Mouse (Mus musculus) liver, adult 2 months (tissue): Measurements from ENCODE around the gene Rcn2.

Experiments
- CTCF ChIP-seq: fragments of 200-500 bp; IDR thresholded peaks from 2 replicates; pipeline ENCODE4 v1.5.1; 2011; ENCODE audit warnings: low read depth, low read length, control low read depth
- POLR2A ChIP-seq: fragments of 200-500 bp; IDR thresholded peaks from 2 replicates; pipeline ENCODE4 v1.6.1; 2011; ENCODE audit warnings: low read length, control low read depth; ENCODE audit not compliant: insufficient read depth; ENCODE audit errors: extremely low read depth

DNA sequence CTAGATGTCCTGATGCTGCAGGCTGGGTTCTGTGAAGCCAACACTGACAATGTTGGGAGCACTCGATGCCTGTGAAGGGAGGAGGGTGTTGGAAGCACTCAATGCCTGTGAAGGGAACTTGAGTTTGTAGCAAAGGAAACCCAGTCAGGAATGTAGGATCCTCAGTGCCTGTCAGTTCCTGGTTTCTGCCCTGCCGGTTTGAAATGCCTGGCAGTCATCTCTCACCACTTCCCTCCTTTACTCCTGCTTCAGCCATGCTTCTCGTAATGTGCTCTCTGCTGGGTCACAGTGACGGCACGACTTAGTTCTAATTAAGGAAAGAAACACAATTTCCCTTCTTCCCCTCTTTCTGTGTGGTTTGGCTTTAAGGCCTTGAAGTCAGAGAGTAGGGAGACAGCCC, 37.9 kb downstream of the Rcn2 start:
- TF ChIP-seq CTCF = no peak
- TF ChIP-seq POLR2A = no peak
